Mouse (Mus musculus) hindbrain, embryonic 15.5 days (tissue): ENCODE measurements at regions not wholly inside any gene's neighbourhood (a gene's known extent, or its start where the extent isn't known, plus 50 kb on each side); places are given as distances from the start of the nearest gene placed in this dataset.
A peak's percentile ranks its signal among the peaks of the same experiment; 100 is the strongest.

Experiments
- ATAC-seq: fragments of 200-750 bp; cut with Nextera tagmentation; 2 replicates; pipeline ENCODE4 v1.8.0; 2017; ENCODE audit warnings: low read depth, moderate number of reproducible peaks, moderate TSS enrichment; ENCODE audit not compliant: low FRiP score
- H3K27ac ChIP-seq: fragments of 300-500 bp; sonication (generic); replicated peaks from 2 replicates; pipeline ENCODE4 v1.5.1; 2015; ENCODE audit warnings: mild to moderate bottlenecking, inconsistent platforms
- H3K27me3 ChIP-seq: fragments of 300-500 bp; sonication (generic); 2 replicates; pipeline ENCODE4 v1.6.1; 2015; ENCODE audit warnings: control low read depth, inconsistent platforms
- H3K36me3 ChIP-seq: fragments of 300-500 bp; sonication (generic); 2 replicates; pipeline ENCODE4 v1.6.1; 2015; ENCODE audit warnings: control low read depth, inconsistent platforms
- H3K4me1 ChIP-seq: fragments of 300-500 bp; sonication (generic); replicated peaks from 2 replicates; pipeline ENCODE4 v1.6.1; 2015; ENCODE audit warnings: control low read depth, inconsistent platforms
- H3K4me2 ChIP-seq: fragments of 300-500 bp; sonication (generic); 2 replicates; pipeline ENCODE4 v1.6.1; 2015; ENCODE audit warnings: moderate library complexity, mild to moderate bottlenecking, inconsistent platforms
- H3K4me3 ChIP-seq: fragments of 300-500 bp; sonication (generic); 2 replicates; pipeline ENCODE4 v1.5.1; 2015; ENCODE audit warnings: mild to moderate bottlenecking, inconsistent platforms
- H3K9ac ChIP-seq: fragments of 300-500 bp; sonication (generic); 2 replicates; pipeline ENCODE4 v1.6.1; 2015; ENCODE audit warnings: inconsistent platforms
- H3K9me3 ChIP-seq: fragments of 300-500 bp; sonication (generic); 2 replicates; pipeline ENCODE4 v1.6.1; 2016; ENCODE audit warnings: control low read depth, inconsistent platforms
- WGBS: fragments of 180-500 bp; shearing (Covaris S2); methylation state at CpG from one replicate; pipeline ENCODE4 v1.1.7; 2015; 5-methylcytosine and 5-hydroxymethylcytosine counted together

- Histone ChIP-seq H3K9ac (no peak overlapping the region), H3K9me3 (no peaks in the 10 kb centered on the region), H3K4me3 (no peak overlapping the region), H3K27me3 (no peaks in the 10 kb centered on the region), H3K4me2 (no peak overlapping the region), H3K36me3 (no peaks in the 10 kb centered on the region), H3K4me1 (no peaks in the 10 kb centered on the region), H3K27ac (no peak overlapping the region)
- ATAC-seq, result no peak
- WGBS, result 57% methylated on average over 3 of the region's 3 CpGs
Observed at GRCm38 (mm10) chr2:48612251-48612650, 201.7 kb upstream of the Acvr2a start.

- H3K9me3 ChIP-seq, result no peaks in the 10 kb centered on the region
- H3K36me3 ChIP-seq, result no peaks in the 10 kb centered on the region
- H3K4me1 ChIP-seq, result no peaks in the 10 kb centered on the region
- no peak for ATAC-seq
- WGBS, result 20% methylated on average over 3 of the region's 3 CpGs
- no peak overlapping the region for H3K27ac ChIP-seq
- no peak overlapping the region for H3K4me3 ChIP-seq
- H3K9ac ChIP-seq, result no peak overlapping the region
- H3K27me3 ChIP-seq, result no peaks in the 10 kb centered on the region
- H3K4me2 ChIP-seq, result no peak overlapping the region
Observed at GRCm38 (mm10) chr2:48617141-48617699, 196.7 kb upstream of the Acvr2a start.

GRCm38 (mm10) chr2:48619042-48619441 lies 194.9 kb upstream of the Acvr2a start:
- no peak for ATAC-seq
- Histone ChIP-seq H3K27ac (no peak overlapping the region), H3K9ac (no peak overlapping the region), H3K4me2 (no peak overlapping the region), H3K36me3 (no peaks in the 10 kb centered on the region), H3K9me3 (no peaks in the 10 kb centered on the region), H3K27me3 (no peaks in the 10 kb centered on the region), H3K4me3 (no peak overlapping the region), H3K4me1 (no peaks in the 10 kb centered on the region)
- 67% methylated on average over 5 of the region's 5 CpGs for WGBS

- ATAC-seq, result no peak
- Histone ChIP-seq H3K4me2 (no peak overlapping the region), H3K27me3 (no peaks in the 10 kb centered on the region), H3K9me3 (no peaks in the 10 kb centered on the region), H3K4me3 (no peak overlapping the region), H3K36me3 (no peaks in the 10 kb centered on the region), H3K9ac (no peak overlapping the region), H3K27ac (no peak overlapping the region), H3K4me1 (no peaks in the 10 kb centered on the region)
- WGBS, result 71% methylated on average over 3 of the region's 3 CpGs
Observed at GRCm38 (mm10) chr2:48620815-48621214, 193.1 kb upstream of the Acvr2a start.

- H3K4me2 ChIP-seq, result no peak overlapping the region
- ATAC-seq, result no peak
- H3K36me3 ChIP-seq, result no peaks in the 10 kb centered on the region
- WGBS, result 53% methylated on average over 1 of the region's 1 CpGs
- H3K27ac ChIP-seq, result no peak overlapping the region
- no peak overlapping the region for H3K9ac ChIP-seq
- no peaks in the 10 kb centered on the region for H3K27me3 ChIP-seq
- H3K4me1 ChIP-seq, result no peaks in the 10 kb centered on the region
- H3K4me3 ChIP-seq, result no peak overlapping the region
- no peaks in the 10 kb centered on the region for H3K9me3 ChIP-seq
Observed at GRCm38 (mm10) chr2:48622316-48622715, 191.6 kb upstream of the Acvr2a start.

- Histone ChIP-seq H3K27ac (no peak overlapping the region), H3K4me3 (no peak overlapping the region), H3K9ac (no peak overlapping the region), H3K4me1 (no peaks in the 10 kb centered on the region), H3K36me3 (no peaks in the 10 kb centered on the region), H3K4me2 (no peak overlapping the region), H3K9me3 (no peaks in the 10 kb centered on the region), H3K27me3 (no peaks in the 10 kb centered on the region)
- ATAC-seq, result no peak
- WGBS, result 60% methylated on average over 6 of the region's 6 CpGs
Observed at GRCm38 (mm10) chr2:48624040-48624439, 189.9 kb upstream of the Acvr2a start.

GRCm38 (mm10) chr2:48624461-48624860 lies 189.4 kb upstream of the Acvr2a start:
- H3K36me3 ChIP-seq, result no peaks in the 10 kb centered on the region
- no peaks in the 10 kb centered on the region for H3K9me3 ChIP-seq
- no peaks in the 10 kb centered on the region for H3K27me3 ChIP-seq
- 84% methylated on average over 2 of the region's 2 CpGs for WGBS
- no peak for ATAC-seq
- H3K4me2 ChIP-seq, result no peak overlapping the region
- no peak overlapping the region for H3K9ac ChIP-seq
- H3K27ac ChIP-seq, result no peak overlapping the region
- H3K4me1 ChIP-seq, result 0 out of 2 replicates have a peak, but pooled peaks cover under 1% of the 10 kb centered on the region
- no peak overlapping the region for H3K4me3 ChIP-seq

- 75% methylated on average over 4 of the region's 4 CpGs for WGBS
- ATAC-seq, result no peak
- Histone ChIP-seq H3K27me3 (no peaks in the 10 kb centered on the region), H3K4me3 (no peak overlapping the region), H3K4me1 (0 out of 2 replicates have a peak, but pooled peaks cover 4% of the 10 kb centered on the region), H3K36me3 (no peaks in the 10 kb centered on the region), H3K27ac (no peak overlapping the region), H3K4me2 (no peak overlapping the region), H3K9ac (no peak overlapping the region), H3K9me3 (no peaks in the 10 kb centered on the region)
Observed at GRCm38 (mm10) chr2:48627011-48627410, 186.9 kb upstream of the Acvr2a start.

- Histone ChIP-seq H3K4me1 (0 out of 2 replicates have a peak, but pooled peaks cover 4% of the 10 kb centered on the region), H3K36me3 (no peaks in the 10 kb centered on the region), H3K27ac (no peak overlapping the region), H3K9ac (no peak overlapping the region), H3K4me2 (no peak overlapping the region), H3K27me3 (no peaks in the 10 kb centered on the region), H3K9me3 (no peaks in the 10 kb centered on the region), H3K4me3 (no peak overlapping the region)
- 0 out of 2 replicates have a peak, but pooled peaks have one; percentile 38 for ATAC-seq
- WGBS, result 25% methylated on average over 9 of the region's 9 CpGs
Observed at GRCm38 (mm10) chr2:48629106-48630050, 184.5 kb upstream of the Acvr2a start.

GRCm38 (mm10) chr2:48634456-48635174 lies 179.3 kb upstream of the Acvr2a start:
- peak; percentile 81 for ATAC-seq
- Histone ChIP-seq H3K4me2 (no peak overlapping the region), H3K27ac (no peak overlapping the region), H3K27me3 (no peaks in the 10 kb centered on the region), H3K4me3 (no peak overlapping the region), H3K4me1 (0 out of 2 replicates have a peak, but pooled peaks cover 1% of the 10 kb centered on the region), H3K36me3 (no peaks in the 10 kb centered on the region), H3K9ac (no peak overlapping the region), H3K9me3 (no peaks in the 10 kb centered on the region)
- 40% methylated on average over 10 of the region's 10 CpGs for WGBS

- no peak overlapping the region for H3K27ac ChIP-seq
- no peak overlapping the region for H3K9ac ChIP-seq
- WGBS, result 46% methylated on average over 2 of the region's 2 CpGs
- no peaks in the 10 kb centered on the region for H3K27me3 ChIP-seq
- no peaks in the 10 kb centered on the region for H3K4me1 ChIP-seq
- H3K4me2 ChIP-seq, result no peak overlapping the region
- H3K4me3 ChIP-seq, result no peak overlapping the region
- no peaks in the 10 kb centered on the region for H3K36me3 ChIP-seq
- no peaks in the 10 kb centered on the region for H3K9me3 ChIP-seq
- ATAC-seq, result no peak
Observed at GRCm38 (mm10) chr2:48636108-48636507, 177.8 kb upstream of the Acvr2a start.

GRCm38 (mm10) chr2:48644114-48644513 lies 169.8 kb upstream of the Acvr2a start:
- Histone ChIP-seq H3K36me3 (no peaks in the 10 kb centered on the region), H3K27me3 (no peaks in the 10 kb centered on the region), H3K4me1 (no peaks in the 10 kb centered on the region), H3K4me2 (no peak overlapping the region), H3K9ac (no peak overlapping the region), H3K9me3 (no peaks in the 10 kb centered on the region), H3K27ac (no peak overlapping the region), H3K4me3 (no peak overlapping the region)
- no peak for ATAC-seq
- WGBS, result 84% methylated on average over 3 of the region's 3 CpGs
